Mouse (Mus musculus): ENCODE measurements around the gene Ripk3.

DNA sequence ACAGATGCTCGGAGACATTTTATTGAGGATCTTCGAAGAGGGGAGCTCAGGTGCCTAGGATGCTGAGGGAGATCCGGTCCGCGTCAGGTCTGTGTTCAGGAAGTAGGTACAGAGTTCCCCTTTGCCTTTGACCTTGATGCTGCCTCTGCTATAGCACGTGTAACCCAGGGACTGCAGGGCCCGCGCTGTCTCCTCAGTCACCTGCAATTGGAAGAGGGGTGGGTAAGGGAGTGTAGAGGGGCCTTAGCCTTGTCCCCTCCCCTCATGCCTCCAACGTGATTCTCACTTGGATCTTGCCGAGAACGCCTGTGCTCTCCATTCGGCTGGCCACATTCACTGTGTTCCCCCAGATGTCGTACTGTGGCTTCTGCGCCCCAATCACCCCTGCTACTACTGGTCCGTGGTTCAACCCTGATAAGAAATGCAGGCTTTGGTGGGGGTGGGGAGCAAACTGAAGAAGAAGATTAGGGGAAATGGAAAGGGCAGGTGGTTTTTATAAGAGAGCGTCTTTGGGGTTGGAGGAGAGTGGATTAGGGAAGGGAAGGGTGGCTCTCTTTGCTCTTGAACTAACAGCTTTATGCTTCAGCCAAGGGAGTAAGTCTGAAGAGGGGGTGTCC, 19.5 kb downstream of the Ripk3 start:
- TF ChIP-seq EP300 (optimal IDR thresholded peaks at IDR 0.05), result no peak
- no peak for TF ChIP-seq CTCF (IDR thresholded peaks at IDR 0.05; ENCODE audit: low read depth)

All from stomach, postnatal 0 days (tissue).